Mouse (Mus musculus) testis, adult 2 months (tissue): ENCODE measurements at regions not wholly inside any gene's neighbourhood (a gene's known extent, or its start where the extent isn't known, plus 50 kb on each side); places are given as distances from the start of the nearest gene placed in this dataset.

ENCODE experiments used
- CTCF ChIP-seq: fragments of 200-500 bp; IDR thresholded peaks from 2 replicates; pipeline ENCODE4 v1.5.1; 2012; ENCODE audit warnings: low read depth, mild to moderate bottlenecking, inconsistent platforms, low read length, moderate library complexity; ENCODE audit not compliant: control insufficient read depth, insufficient read depth, insufficient replicate concordance
- POLR2A ChIP-seq: fragments of 200-500 bp; IDR thresholded peaks from 2 replicates; pipeline ENCODE4 v1.6.1; 2012; ENCODE audit warnings: low read depth, mild to moderate bottlenecking, inconsistent platforms, low read length, moderate library complexity; ENCODE audit not compliant: control insufficient read depth

- TF ChIP-seq CTCF: no peak
- TF ChIP-seq POLR2A: no peak
Measured at GRCm38 (mm10) chr2:45775691-45776090, 658.5 kb upstream of the Zeb2 start.
